Mouse (Mus musculus) layer of hippocampus, postnatal 10 days (tissue): Measurements from ENCODE around the gene Apba3. TPM values are rescaled to one million over a fixed set of nuclear protein-coding genes. Genes with fewer than 3 reads are reported as not detected.
"Not testable (repeated sequence)": the region's sequence is repeated elsewhere in the genome, so short reads cannot be mapped to it uniquely, and the experiment has no call there.

Experiments
- DNase-seq, 2 experiments: peaks; one replicate each; pipeline ENCODE4 v3.0.0; 2021; ENCODE audit warnings: low spot score in 2 of 2
- long read RNA-seq: library from polyadenylated mRNA; stranded (forward); transcript quantifications from one replicate; pipeline ENCODE4 v2.0.0, GENCODE M21; 2023
- total RNA-seq, 2 experiments: library from RNA; stranded (reverse); gene quantifications; 2 replicates each; pipeline ENCODE4 v1.2.3; 2021

Apba3 gene
- total RNA-seq, result 10 to 100 TPM; 31.3 to 37.4 TPM
- long read RNA-seq, transcript Apba3-201 (11 exons, 2,106 nt), result major isoform, 10 of 26 reads
- long read RNA-seq, partial matches to known transcripts, result 6 of 26 reads
- long read RNA-seq, other reads (novel, unspliced or antisense), result 10 of 26 reads

GRCm38 (mm10) chr10:81266211-81267105 is at the start of gene Apba3, which contains the start of gene Mrpl54:
Gene Apba3 (plus strand): TSS chr10:81266960.
Gene Mrpl54 (minus strand): TSS chr10:81266934.
- peak; percentile 94 to 96 for DNase-seq

- not testable (repeated sequence) for DNase-seq
Measured at GRCm38 (mm10) chr10:81217267-81217666, 49.5 kb upstream of the Apba3 start.

DNA sequence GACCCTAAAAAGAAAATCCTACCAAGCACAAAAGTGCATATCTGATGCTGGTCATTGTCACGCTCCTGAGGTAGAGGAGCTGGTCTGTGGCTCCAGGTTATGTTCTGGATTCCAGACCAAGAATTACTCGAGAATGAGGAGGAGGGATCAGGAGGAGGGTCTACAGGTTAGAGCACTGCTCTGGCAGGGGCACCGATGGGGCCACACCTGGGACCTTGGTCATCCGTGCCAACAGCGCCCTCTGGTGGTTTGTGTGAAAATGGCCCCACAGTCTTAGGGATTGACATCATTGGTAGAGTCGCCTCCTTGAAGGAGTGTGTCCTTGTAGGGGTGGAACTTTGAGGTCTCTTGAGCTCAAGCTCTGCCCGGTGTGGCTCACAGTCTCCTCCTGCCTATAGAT is 48.8 kb upstream of the Apba3 start:
- DNase-seq, result peak; percentile 59 to 69

- no peak for DNase-seq
Measured at GRCm38 (mm10) chr10:81221402-81222015, 45.3 kb upstream of the Apba3 start.

- DNase-seq, result not testable (repeated sequence)
Measured at GRCm38 (mm10) chr10:81223731-81224130, 43.0 kb upstream of the Apba3 start.

DNA sequence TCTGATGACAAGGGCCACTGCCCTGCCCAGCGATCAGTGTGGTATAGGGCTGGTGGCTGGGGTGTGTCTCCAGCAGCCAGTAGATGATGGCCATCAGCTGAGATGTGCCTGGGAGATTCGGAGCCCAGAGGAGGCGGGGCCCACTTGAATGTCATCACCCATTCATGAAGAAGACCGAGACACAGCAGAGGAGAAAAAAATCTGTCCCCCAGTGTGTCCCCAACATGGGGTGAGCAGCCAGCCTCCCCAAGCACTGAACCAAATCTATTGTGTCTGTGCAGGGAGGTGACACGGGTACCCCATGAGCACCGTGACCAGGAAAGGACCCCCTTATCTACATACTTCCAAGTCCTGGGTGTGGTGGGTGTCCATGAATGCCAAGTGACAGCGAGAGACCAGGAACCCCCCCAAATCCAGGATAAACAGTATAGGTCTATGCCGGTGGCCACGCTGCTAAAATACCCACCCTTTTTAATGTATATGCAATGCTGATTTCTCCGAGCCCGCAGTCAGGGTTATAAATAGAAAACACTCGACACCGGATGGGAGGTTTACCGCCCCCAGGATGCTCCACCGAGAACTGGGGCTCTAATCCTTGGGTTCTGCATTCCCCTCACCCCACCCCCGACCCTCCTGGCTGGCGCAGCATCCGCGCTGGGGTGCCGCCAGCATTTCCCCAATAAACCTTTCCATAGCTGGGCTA is 36.9 kb upstream of the Apba3 start:
- DNase-seq, result no peak

DNA sequence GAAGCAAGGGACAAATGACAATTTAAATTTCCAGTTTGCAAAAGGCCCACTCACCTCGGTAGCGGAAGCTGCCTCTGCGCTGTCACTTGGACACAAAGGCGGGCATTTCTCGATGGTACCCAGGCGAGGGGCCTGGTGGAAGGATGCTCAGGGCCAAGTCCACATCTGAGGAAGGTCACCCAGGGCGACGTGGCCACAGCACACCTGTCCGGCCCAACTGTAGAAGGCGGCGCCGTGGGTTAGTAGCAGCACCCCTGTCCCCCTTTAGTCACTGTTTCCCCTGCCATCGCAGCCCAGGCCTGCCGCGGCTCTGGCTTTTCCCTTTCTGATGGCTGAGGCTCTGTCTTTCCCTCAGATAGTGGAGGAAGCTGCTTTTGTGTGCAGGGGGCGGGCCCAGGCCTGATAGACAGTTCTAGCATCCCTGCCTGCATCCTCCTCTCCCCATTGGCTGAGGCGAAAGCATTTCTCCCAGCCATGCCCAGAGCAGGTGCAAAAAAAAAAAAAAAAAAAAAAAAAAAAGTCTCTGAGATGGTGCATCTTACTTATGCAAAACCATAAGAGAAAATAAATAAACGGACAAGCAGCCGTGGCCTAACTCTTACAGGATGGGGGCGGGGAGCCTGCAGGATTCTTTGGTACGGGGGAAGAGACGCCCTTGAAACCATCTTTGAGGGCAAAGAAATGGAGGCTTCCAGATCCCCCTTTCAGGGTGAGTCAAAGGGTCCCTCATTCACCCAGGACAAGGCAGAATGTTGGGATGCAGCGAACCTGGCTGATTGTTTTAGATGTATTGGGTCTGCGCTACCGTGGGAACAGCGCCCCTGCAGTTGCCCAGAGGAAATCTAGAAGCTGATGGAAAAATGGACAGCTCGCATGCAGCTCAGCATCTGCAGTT is 36.1 kb upstream of the Apba3 start, which contains the start of gene Atcay:
Atcay (minus strand) TSS at position 396 of the 895 bp plus-strand sequence.
- DNase-seq, result peak; percentile 72 to 80

- DNase-seq, result no peak
Measured at GRCm38 (mm10) chr10:81231436-81231835, 35.3 kb upstream of the Apba3 start.

- DNase-seq, result peak; percentile 90 to 95
Measured at GRCm38 (mm10) chr10:81232580-81233225, 34.1 kb upstream of the Apba3 start, which contains the start of gene Zfr2. Gene Zfr2 (plus strand): TSS chr10:81233155.

DNA sequence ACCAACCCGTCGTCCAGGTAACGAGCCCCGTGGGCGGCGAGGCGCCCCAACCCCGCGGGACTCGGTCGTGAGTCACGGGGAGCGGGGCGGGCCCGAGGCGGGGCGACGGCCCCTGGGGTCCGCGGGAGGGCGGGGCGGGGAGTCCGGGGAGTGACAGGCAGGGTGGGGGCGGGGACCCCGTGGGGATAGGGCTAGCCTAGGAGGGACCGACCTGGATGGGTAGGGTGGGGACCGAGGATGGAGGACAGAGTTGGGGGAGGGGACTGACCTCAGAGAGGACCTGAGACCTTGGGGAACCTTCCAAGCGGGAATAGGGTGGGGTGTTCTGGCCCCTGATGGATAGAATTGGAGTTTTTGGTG is 33.6 kb upstream of the Apba3 start:
- no peak for DNase-seq

DNA sequence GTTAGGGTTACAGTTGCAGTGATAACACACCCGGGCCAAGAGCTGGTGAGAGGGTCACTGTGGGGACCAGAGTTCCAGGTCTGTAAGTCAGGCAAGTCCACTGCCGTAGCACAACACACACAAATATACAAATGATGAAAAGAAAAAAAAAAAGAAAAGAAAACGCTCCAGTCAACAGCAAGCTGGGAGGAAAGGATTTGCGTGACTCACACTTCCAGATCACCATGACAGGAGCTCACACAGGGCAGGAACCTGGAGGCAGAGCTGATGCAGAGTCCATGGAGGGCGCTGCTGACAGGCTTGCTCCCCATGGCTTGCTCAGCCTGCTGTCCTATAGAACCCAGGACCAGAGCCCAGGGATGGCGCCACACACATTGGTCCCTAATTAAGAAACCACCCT is 32.6 kb upstream of the Apba3 start:
- DNase-seq, result no peak

DNA sequence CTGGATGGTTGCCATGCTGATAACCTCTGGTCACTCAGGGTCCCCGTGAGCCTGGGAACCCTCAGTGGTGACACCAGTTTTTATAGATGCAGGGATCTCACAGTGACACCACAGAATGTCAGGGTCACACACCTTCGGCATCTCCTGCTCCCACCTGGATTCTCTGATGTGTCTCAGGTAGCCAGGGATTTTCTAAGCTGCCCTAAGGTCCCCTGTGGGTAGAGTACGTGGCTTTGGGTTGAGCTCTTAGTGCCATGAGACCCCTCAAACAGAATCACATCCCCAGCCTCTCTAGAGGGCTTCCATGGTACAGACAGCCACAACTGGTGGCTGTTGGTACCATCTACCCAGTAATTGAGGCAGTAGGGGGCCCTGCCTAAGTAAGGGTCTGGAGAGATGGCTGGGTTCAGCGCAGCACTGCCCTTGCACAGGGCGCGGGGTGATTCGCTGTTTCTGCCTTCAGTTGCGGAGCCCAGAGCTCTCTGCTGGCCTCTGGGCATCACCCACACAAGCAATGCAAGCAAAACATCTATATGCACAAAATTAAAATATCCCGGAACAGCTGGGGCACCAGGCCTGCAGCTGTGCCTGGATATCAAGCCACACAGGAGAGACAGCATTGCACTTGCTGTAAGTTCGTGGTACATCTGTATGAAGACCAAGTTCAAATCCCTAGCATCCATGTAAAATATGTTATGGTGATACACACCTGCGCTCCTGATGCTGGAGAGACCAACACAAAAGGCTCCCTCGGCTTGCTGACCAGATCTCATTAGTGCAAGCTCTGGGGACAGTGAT is 30.1 kb upstream of the Apba3 start:
- DNase-seq, result no peak

- DNase-seq, result no peak
Measured at GRCm38 (mm10) chr10:81238618-81239017, 28.1 kb upstream of the Apba3 start.

GRCm38 (mm10) chr10:81240876-81241275 is 25.9 kb upstream of the Apba3 start:
- peak; percentile 76 to 78 for DNase-seq

GRCm38 (mm10) chr10:81242021-81242420 is 24.7 kb upstream of the Apba3 start:
- no peak for DNase-seq

GRCm38 (mm10) chr10:81244146-81244545 is 22.6 kb upstream of the Apba3 start:
- DNase-seq, result no peak

DNA sequence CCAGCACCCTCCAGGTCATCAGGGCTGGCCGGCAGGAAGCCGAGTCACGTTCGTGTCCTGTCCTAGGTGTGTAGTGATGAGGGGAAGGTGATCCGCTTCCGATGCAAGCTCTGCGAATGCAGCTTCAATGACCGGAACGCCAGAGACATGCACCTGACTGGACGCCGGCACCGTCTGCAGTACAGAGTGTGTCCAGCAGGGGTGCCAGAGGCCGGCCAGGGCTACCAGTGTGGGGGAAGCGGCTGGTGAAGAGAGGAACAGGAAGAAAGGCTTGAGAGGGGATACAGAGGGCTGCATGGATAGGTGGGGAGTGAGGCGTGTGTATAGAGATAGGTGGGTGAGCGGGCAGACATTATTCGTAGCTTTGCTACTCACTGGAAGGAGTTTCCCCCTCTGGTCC is 22.2 kb upstream of the Apba3 start:
- peak; percentile 88 to 89 for DNase-seq

DNA sequence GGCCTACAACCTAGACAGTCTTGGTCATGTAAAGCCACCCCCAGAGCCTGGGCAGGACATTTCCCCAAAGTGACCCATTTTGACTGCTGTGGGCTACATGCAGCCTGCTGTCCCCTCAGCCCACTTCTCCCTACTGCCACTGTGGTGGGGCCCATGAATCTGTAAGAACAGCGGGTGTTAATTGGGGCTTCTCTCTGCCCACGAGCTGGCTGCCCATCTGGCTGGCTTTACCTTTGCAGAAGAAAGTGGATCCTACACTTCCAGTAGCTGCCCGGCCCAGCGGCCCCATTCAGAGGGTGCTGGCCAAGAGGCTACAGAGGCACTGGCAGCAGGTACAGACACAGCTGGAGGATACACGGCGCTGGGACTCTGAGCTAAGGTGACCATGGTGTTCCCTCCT is 21.6 kb upstream of the Apba3 start:
- DNase-seq, result no peak

DNA sequence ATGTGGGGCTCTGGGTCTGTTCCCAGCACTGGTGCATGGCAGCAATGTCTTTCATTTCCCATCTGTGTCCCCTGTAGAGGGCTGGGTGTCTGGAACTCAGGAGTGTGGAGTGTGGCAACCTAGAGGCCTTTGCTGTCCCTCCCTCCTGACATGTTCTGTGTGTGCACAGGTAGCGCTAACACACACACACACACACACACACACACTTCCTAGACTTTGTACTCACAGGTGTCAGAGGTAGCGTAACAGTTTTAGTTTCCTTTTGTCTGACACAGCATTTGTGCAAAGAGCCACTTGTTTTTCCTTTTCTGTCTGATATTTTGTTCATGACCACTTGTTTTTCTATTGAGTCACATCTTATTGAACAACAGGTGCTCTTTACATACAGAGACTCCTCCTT is 19.0 kb upstream of the Apba3 start:
- no peak for DNase-seq
